Mouse (Mus musculus): ENCODE measurements at regions not wholly inside any gene's neighbourhood (a gene's known extent, or its start where the extent isn't known, plus 50 kb on each side); places are given as distances from the start of the nearest gene placed in this dataset.

- in situ Hi-C loops (cut with MboI, MseI) = no loop called here
These were observed 145.6 kb upstream of the Mocs2 start for GRCm38 (mm10) chr13:114672411-114672810.

GRCm38 (mm10) chr13:114679703-114680378 lies 138.2 kb upstream of the Mocs2 start:
- in situ Hi-C loops (cut with MboI, MseI) = no loop called here

- in situ Hi-C loops (cut with MboI, MseI) = no loop called here
These were observed 137.7 kb upstream of the Mocs2 start for GRCm38 (mm10) chr13:114680379-114680733.

- in situ Hi-C loops (cut with MboI, MseI) = no loop called here
These were observed 136.8 kb upstream of the Mocs2 start for GRCm38 (mm10) chr13:114681196-114681595.

- in situ Hi-C loops (cut with MboI, MseI) = no loop called here
These were observed 136.1 kb upstream of the Mocs2 start for GRCm38 (mm10) chr13:114681887-114682286.

GRCm38 (mm10) chr13:114682891-114683290 lies 135.1 kb upstream of the Mocs2 start:
- in situ Hi-C loops (cut with MboI, MseI) = no loop called here

GRCm38 (mm10) chr13:114684298-114684697 lies 133.7 kb upstream of the Mocs2 start:
- in situ Hi-C loops (cut with MboI, MseI) = no loop called here

GRCm38 (mm10) chr13:114685368-114685767 lies 132.7 kb upstream of the Mocs2 start:
- in situ Hi-C loops (cut with MboI, MseI) = no loop called here

- in situ Hi-C loops (cut with MboI, MseI) = no loop called here
These were observed 105.4 kb upstream of the Mocs2 start for GRCm38 (mm10) chr13:114712601-114713000.

- in situ Hi-C loops (cut with MboI, MseI) = loop anchor here in 1 of 2 experiments (5.0 kb wide), 1 partner anchor 107 kb away; no protein-coding TSS in a partner anchor
These were observed 98.3 kb upstream of the Mocs2 start for GRCm38 (mm10) chr13:114719771-114720170.

GRCm38 (mm10) chr13:114726828-114727227 lies 91.2 kb upstream of the Mocs2 start:
- in situ Hi-C loops (cut with MboI, MseI) = no loop called here

GRCm38 (mm10) chr13:114735066-114735465 lies 83.0 kb upstream of the Mocs2 start:
- in situ Hi-C loops (cut with MboI, MseI) = no loop called here

GRCm38 (mm10) chr13:114736066-114736465 lies 82.0 kb upstream of the Mocs2 start:
- in situ Hi-C loops (cut with MboI, MseI) = no loop called here

GRCm38 (mm10) chr13:114742534-114742933 lies 75.5 kb upstream of the Mocs2 start:
- in situ Hi-C loops (cut with MboI, MseI) = no loop called here

- in situ Hi-C loops (cut with MboI, MseI) = no loop called here
These were observed 72.2 kb upstream of the Mocs2 start for GRCm38 (mm10) chr13:114745814-114746213.

- in situ Hi-C loops (cut with MboI, MseI) = no loop called here
These were observed 60.6 kb upstream of the Mocs2 start for GRCm38 (mm10) chr13:114757459-114757858.

- in situ Hi-C loops (cut with MboI, MseI) = no loop called here
These were observed 58.1 kb upstream of the Mocs2 start for GRCm38 (mm10) chr13:114759886-114760285.

- in situ Hi-C loops (cut with MboI, MseI) = no loop called here
These were observed 57.1 kb upstream of the Mocs2 start for GRCm38 (mm10) chr13:114760901-114761300.
